Mouse (Mus musculus) limb, embryonic 12.5 days (tissue): ENCODE measurements at regions not wholly inside any gene's neighbourhood (a gene's known extent, or its start where the extent isn't known, plus 50 kb on each side); places are given as distances from the start of the nearest gene placed in this dataset.

Experiments
- ATAC-seq: fragments of 200-750 bp; cut with Nextera tagmentation; 2 replicates; pipeline ENCODE4 v1.8.0; 2017; ENCODE audit warnings: low read depth, moderate TSS enrichment; ENCODE audit not compliant: insufficient number of reproducible peaks, insufficient read depth, low FRiP score, low TSS enrichment
- H3K27ac ChIP-seq: fragments of 300-500 bp; sonication (generic); 2 replicates; pipeline ENCODE4 v1.5.1; 2016; ENCODE audit warnings: mild to moderate bottlenecking, moderate library complexity
- H3K27me3 ChIP-seq: fragments of 300-500 bp; sonication (generic); 2 replicates; pipeline ENCODE4 v1.6.1; 2016; ENCODE audit warnings: mild to moderate bottlenecking, moderate library complexity
- H3K36me3 ChIP-seq: fragments of 300-500 bp; sonication (generic); 2 replicates; pipeline ENCODE4 v1.6.1; 2016; ENCODE audit warnings: mild to moderate bottlenecking, moderate library complexity
- H3K4me1 ChIP-seq: fragments of 300-500 bp; sonication (generic); replicated peaks from 2 replicates; pipeline ENCODE4 v1.6.1; 2016
- H3K4me2 ChIP-seq: fragments of 300-500 bp; sonication (generic); 2 replicates; pipeline ENCODE4 v1.6.1; 2016; ENCODE audit warnings: mild to moderate bottlenecking, moderate library complexity
- H3K4me3 ChIP-seq: fragments of 300-500 bp; sonication (generic); replicated peaks from 2 replicates; pipeline ENCODE4 v1.5.1; 2016; ENCODE audit warnings: mild to moderate bottlenecking
- H3K9ac ChIP-seq: fragments of 300-500 bp; sonication (generic); replicated peaks from 2 replicates; pipeline ENCODE4 v1.6.1; 2016; ENCODE audit warnings: mild to moderate bottlenecking, moderate library complexity
- H3K9me3 ChIP-seq: fragments of 300-500 bp; sonication (generic); 2 replicates; pipeline ENCODE4 v1.6.1; 2016; ENCODE audit warnings: mild to moderate bottlenecking, moderate library complexity
- WGBS: fragments of 180-500 bp; shearing (Covaris S2); methylation state at CpG from one replicate; pipeline ENCODE4 v1.1.7; 2016; 5-methylcytosine and 5-hydroxymethylcytosine counted together

GRCm38 (mm10) chr2:11971972-11972371, 194.3 kb downstream of the Ankrd16 start:
- no peaks in the 10 kb centered on the region for H3K36me3 ChIP-seq
- H3K27me3 ChIP-seq = no peaks in the 10 kb centered on the region
- H3K4me1 ChIP-seq = no peaks in the 10 kb centered on the region
- H3K27ac ChIP-seq = no peak overlapping the region
- no peaks in the 10 kb centered on the region for H3K9me3 ChIP-seq
- 82% methylated on average over 5 of the region's 5 CpGs for WGBS
- H3K9ac ChIP-seq = no peak overlapping the region
- H3K4me3 ChIP-seq = no peak overlapping the region
- no peak for ATAC-seq
- H3K4me2 ChIP-seq = no peak overlapping the region

- WGBS = 31% methylated on average over 24 of the region's 24 CpGs
- ATAC-seq = no peak
- no peak overlapping the region for H3K9ac ChIP-seq
Observed at GRCm38 (mm10) chr2:12001938-12002899, 224.5 kb downstream of the Ankrd16 start.

GRCm38 (mm10) chr2:12004330-12004729, 226.7 kb downstream of the Ankrd16 start:
- Histone ChIP-seq H3K4me1 (peaks cover 8% of the 10 kb centered on the region), H3K27me3 (no peaks in the 10 kb centered on the region), H3K9ac (no peak overlapping the region), H3K9me3 (no peaks in the 10 kb centered on the region), H3K4me3 (no peak overlapping the region), H3K4me2 (no peak overlapping the region), H3K27ac (no peak overlapping the region), H3K36me3 (no peaks in the 10 kb centered on the region)
- 29% methylated on average over 4 of the region's 4 CpGs for WGBS
- ATAC-seq = no peak

More at GRCm38 (mm10) chr2:12001938-12002899, 224.5 kb downstream of the Ankrd16 start:
- no peak overlapping the region for H3K27ac ChIP-seq
- H3K36me3 ChIP-seq = no peaks in the 10 kb centered on the region
- H3K4me1 ChIP-seq = peaks cover 8% of the 10 kb centered on the region
- H3K4me3 ChIP-seq = no peak overlapping the region
- H3K9me3 ChIP-seq = no peaks in the 10 kb centered on the region
- no peak overlapping the region for H3K4me2 ChIP-seq
- H3K27me3 ChIP-seq = no peaks in the 10 kb centered on the region

GRCm38 (mm10) chr2:12007201-12007600, 229.5 kb downstream of the Ankrd16 start:
- Histone ChIP-seq H3K36me3 (no peaks in the 10 kb centered on the region), H3K4me2 (no peak overlapping the region), H3K9me3 (no peaks in the 10 kb centered on the region), H3K9ac (no peak overlapping the region), H3K27ac (no peak overlapping the region), H3K27me3 (no peaks in the 10 kb centered on the region), H3K4me1 (peaks cover 8% of the 10 kb centered on the region), H3K4me3 (no peak overlapping the region)
- no peak for ATAC-seq
- WGBS = 94% methylated on average over 4 of the region's 4 CpGs

- Histone ChIP-seq H3K27me3 (no peaks in the 10 kb centered on the region), H3K9ac (no peak overlapping the region), H3K9me3 (no peaks in the 10 kb centered on the region), H3K4me1 (no peaks in the 10 kb centered on the region), H3K27ac (no peak overlapping the region), H3K4me2 (no peak overlapping the region), H3K4me3 (no peak overlapping the region), H3K36me3 (no peaks in the 10 kb centered on the region)
- 51% methylated on average over 3 of the region's 3 CpGs for WGBS
- no peak for ATAC-seq
Observed at GRCm38 (mm10) chr2:12011441-12011840, 233.8 kb downstream of the Ankrd16 start.

- H3K36me3 ChIP-seq = no peaks in the 10 kb centered on the region
- no peaks in the 10 kb centered on the region for H3K4me1 ChIP-seq
- ATAC-seq = no peak
- H3K4me3 ChIP-seq = no peak overlapping the region
- no peak overlapping the region for H3K27ac ChIP-seq
- no peaks in the 10 kb centered on the region for H3K9me3 ChIP-seq
- WGBS = 15% methylated on average over 1 of the region's 1 CpGs
- no peak overlapping the region for H3K9ac ChIP-seq
- no peak overlapping the region for H3K4me2 ChIP-seq
- no peaks in the 10 kb centered on the region for H3K27me3 ChIP-seq
Observed at GRCm38 (mm10) chr2:12019607-12020006, 241.9 kb downstream of the Ankrd16 start.

- no peaks in the 10 kb centered on the region for H3K36me3 ChIP-seq
- no peaks in the 10 kb centered on the region for H3K27me3 ChIP-seq
- no peaks in the 10 kb centered on the region for H3K4me1 ChIP-seq
- H3K4me2 ChIP-seq = no peak overlapping the region
- no peak overlapping the region for H3K4me3 ChIP-seq
- 47% methylated on average over 10 of the region's 10 CpGs for WGBS
- no peak overlapping the region for H3K27ac ChIP-seq
- no peaks in the 10 kb centered on the region for H3K9me3 ChIP-seq
- ATAC-seq = no peak
- H3K9ac ChIP-seq = no peak overlapping the region
Observed at GRCm38 (mm10) chr2:12023402-12024111, 245.9 kb downstream of the Ankrd16 start.

- no peak overlapping the region for H3K27ac ChIP-seq
- H3K9me3 ChIP-seq = no peaks in the 10 kb centered on the region
- ATAC-seq = no peak
- WGBS = 29% methylated on average over 1 of the region's 1 CpGs
- H3K4me1 ChIP-seq = no peaks in the 10 kb centered on the region
- H3K4me2 ChIP-seq = no peak overlapping the region
- no peaks in the 10 kb centered on the region for H3K36me3 ChIP-seq
- no peak overlapping the region for H3K9ac ChIP-seq
- H3K4me3 ChIP-seq = no peak overlapping the region
- H3K27me3 ChIP-seq = no peaks in the 10 kb centered on the region
Observed at GRCm38 (mm10) chr2:12026220-12026619, 248.5 kb downstream of the Ankrd16 start.

- WGBS = 73% methylated on average over 11 of the region's 11 CpGs
- 0 out of 2 replicates have a peak, but pooled peaks cover 5% of the 10 kb centered on the region for H3K4me1 ChIP-seq
Observed at GRCm38 (mm10) chr2:12033518-12034322, 256.0 kb downstream of the Ankrd16 start.

GRCm38 (mm10) chr2:12034323-12034585, 256.6 kb downstream of the Ankrd16 start:
- H3K4me1 ChIP-seq = 0 out of 2 replicates have a peak, but pooled peaks cover 5% of the 10 kb centered on the region
- H3K4me3 ChIP-seq = no peak overlapping the region
- no peaks in the 10 kb centered on the region for H3K36me3 ChIP-seq
- no peak for ATAC-seq
- H3K4me2 ChIP-seq = no peak overlapping the region
- no peak overlapping the region for H3K9ac ChIP-seq
- H3K27me3 ChIP-seq = no peaks in the 10 kb centered on the region
- no peaks in the 10 kb centered on the region for H3K9me3 ChIP-seq
- 70% methylated on average over 8 of the region's 8 CpGs for WGBS
- H3K27ac ChIP-seq = no peak overlapping the region

More at GRCm38 (mm10) chr2:12033518-12034322, 256.0 kb downstream of the Ankrd16 start:
- Histone ChIP-seq H3K36me3 (no peaks in the 10 kb centered on the region), H3K4me2 (no peak overlapping the region), H3K9ac (no peak overlapping the region), H3K4me3 (no peak overlapping the region), H3K9me3 (no peaks in the 10 kb centered on the region), H3K27me3 (no peaks in the 10 kb centered on the region), H3K27ac (peak overlapping the region; percentile 25; the same call in 1 of the 2 replicates)
- no peak for ATAC-seq

GRCm38 (mm10) chr2:12049386-12049785, 252.3 kb downstream of the Itga8 start:
- Histone ChIP-seq H3K27me3 (no peaks in the 10 kb centered on the region), H3K4me2 (no peak overlapping the region), H3K36me3 (no peaks in the 10 kb centered on the region), H3K4me1 (0 out of 2 replicates have a peak, but pooled peaks cover 3% of the 10 kb centered on the region), H3K4me3 (no peak overlapping the region), H3K9me3 (no peaks in the 10 kb centered on the region), H3K9ac (no peak overlapping the region), H3K27ac (no peak overlapping the region)
- 79% methylated on average over 7 of the region's 7 CpGs for WGBS
- ATAC-seq = no peak
